Mouse (Mus musculus) monocyte, adult 2 months (primary cell): ENCODE results near the gene Tcf23.

Experiments used
- DNase-seq, 2 experiments: peaks; one replicate each; pipeline ENCODE4 v3.0.0; 2022; ENCODE audit warnings: low spot score in 2 of 2, low read depth in 1 of 2

Gene Tcf23

DNA sequence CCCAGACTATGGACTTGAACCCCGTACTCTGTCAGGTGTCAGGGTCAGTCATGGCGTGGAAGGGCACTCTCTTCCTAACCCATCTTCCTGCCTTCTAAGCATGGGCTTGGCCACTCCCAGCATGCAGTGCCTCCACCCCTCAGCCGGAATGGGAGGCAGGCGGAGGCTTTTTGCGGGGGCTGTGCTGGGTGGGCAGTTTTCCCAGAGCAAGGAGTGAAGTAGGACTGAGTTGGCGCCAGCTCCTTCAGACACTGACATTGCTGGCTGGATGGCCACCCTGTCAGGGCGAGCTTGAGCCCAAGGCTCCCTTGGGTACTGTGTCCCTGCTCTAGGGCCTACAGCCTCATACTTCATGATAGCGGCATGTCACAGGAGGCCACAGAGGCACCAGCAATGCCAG lies at the start of gene Tcf23:
Gene Tcf23, plus strand, starts transcription at position 247 of the 400 bp plus-strand sequence.
- no peak for DNase-seq

DNA sequence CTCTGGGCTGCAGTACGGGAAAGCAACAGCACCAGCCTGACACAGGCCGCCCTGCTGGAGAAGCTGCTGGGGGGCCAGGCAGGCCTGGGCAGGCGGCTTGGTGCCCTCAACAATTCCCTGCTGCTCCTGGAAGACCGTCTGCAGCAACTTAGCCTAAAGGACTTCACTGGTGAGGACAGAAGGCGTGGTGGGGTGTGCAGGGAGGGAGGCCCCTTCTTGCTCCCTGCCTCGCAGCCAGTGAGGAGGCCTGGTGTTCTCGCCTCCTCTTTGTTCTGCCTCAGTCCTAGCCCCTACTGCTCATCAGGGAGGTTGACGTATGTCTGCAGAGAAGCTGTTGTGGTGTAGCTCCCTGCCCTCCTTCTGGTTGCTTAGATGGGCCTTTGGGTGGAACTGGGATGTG lies 49.8 kb upstream of the Tcf23 start:
- no peak for DNase-seq

DNA sequence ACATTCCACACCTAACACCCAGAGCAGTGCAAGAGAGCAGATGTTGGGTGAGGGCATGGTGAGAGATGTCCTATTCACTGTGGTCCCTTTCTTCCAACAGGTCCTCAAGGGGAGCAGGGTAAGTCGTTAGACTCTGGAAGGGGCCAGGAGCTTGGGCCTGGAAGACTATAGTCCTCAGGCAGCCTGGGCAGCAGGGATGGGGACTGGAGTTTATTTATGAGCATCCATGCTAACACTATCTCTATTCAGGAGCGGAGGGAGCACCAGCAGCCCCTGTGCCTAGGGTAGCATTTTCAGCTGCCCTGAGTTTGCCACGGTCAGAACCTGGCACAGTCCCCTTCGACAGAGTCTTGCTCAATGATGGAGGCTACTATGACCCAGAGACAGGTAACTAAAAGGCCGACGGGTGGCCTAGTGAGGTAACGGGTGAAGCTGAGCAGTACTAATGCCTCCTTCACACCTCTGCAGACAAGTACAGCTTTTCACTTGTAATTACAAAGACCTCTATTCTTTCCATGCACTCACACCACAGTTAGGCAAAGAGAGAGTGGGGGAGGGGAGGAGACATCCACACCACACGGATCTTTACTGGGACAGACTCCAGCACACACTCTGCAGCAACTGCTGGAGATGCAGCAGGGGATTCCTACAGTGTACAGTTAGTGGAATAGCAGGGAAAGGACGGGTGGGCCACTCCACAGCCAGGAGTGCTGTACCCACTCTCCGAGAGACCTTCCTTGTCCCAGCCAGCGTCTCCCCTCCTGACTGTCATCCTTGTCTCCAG lies 48.4 kb upstream of the Tcf23 start:
- no peak for DNase-seq

DNA sequence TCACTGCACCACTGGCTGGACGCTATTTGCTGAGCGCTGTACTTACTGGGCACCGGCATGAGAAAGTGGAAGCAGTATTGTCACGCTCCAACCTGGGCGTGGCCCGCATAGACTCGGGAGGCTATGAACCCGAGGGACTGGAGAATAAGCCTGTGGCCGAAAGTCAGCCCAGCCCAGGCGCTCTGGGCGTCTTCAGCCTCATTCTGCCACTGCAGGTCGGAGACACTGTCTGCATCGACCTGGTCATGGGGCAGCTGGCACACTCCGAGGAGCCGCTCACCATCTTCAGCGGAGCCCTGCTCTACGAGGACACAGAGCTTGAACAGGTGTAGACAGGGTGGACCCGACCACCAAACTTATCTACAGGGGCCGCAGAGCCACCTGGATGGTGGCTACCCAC lies 47.8 kb upstream of the Tcf23 start:
- peak in 1 of 2 experiments; percentile 51 for DNase-seq

DNA sequence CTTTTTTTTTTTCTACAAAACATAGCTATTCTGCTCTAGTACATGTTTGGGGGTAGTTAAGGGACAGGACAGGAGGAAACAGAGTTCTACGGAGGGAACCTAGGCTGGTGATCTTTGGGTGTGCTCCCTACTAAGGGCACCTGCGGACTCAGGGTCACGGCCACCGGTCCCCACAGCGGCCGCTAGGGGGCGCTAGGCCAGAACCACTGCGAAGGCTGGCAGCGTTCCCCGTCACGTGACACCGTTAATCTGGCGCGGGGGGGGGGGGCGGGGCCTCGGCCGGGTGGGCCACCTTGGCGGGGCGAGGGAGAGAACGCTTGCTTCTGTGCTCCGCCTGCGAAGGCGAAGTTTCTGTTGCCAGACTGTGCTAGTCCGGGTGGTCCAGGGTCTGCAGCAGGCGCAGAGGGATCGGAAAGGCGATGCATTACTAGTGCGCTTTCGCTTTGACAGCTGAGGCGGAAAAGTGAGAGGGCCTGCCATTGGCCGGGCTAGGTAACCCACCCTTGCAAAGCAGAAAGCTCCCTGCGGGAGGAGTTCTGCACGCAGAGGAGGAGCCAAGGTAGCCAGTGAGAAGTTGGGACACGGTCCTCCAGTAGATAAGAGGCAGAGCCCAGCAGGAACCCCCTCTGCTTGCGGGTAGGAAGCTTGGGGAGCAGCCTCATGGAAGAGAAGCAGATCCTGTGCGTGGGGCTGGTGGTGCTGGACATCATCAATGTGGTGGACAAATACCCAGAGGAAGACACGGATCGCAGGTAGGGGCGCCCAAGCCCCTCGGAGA lies 47.0 kb upstream of the Tcf23 start, which contains the start of gene Khk:
Gene Khk, plus strand, starts transcription at position 176 of the 778 bp plus-strand sequence.
- peak; percentile 62 to 83 for DNase-seq

DNA sequence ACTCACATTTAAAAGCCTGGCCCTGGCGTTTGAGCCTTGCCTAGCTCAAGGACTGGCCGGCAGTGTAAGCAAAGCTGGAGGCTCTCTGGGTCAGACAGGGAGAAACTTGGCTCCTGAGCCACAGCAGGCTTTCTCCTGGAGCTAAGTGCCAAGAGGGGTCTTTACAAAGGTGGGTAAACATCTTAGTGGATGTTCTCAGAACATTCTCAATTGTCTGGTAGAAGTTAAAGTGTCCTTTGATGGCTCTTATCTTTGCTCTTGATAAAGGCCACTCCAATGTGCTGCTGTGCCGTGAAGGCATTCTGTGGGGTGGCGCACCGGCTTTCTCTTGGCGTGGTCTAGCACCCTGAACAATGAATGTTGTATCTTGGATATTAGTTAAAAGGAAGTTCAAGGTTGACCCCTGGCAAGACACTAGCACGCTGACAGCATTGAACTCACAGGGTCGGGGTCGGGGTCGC lies 45.9 kb upstream of the Tcf23 start:
- no peak for DNase-seq

DNA sequence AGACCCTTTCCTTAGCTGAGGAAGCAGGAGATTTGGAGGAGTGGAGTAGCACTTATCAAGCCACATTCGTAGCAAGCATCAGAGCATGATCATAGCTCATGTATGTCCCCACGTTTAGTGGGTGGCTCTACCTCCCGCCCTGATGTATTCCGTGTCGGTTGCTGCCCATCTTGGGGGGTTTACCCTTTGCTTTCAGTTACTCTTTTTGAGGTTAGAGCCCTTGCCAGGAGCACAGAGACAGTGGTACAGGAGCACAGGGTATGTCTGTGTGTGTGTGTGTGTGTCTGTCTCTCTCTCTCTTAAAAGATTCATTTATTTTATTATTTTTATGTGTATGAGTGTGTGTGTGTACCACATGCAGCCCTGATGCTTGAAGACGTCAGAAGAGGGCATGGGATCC lies 45.3 kb upstream of the Tcf23 start:
- no peak for DNase-seq

DNA sequence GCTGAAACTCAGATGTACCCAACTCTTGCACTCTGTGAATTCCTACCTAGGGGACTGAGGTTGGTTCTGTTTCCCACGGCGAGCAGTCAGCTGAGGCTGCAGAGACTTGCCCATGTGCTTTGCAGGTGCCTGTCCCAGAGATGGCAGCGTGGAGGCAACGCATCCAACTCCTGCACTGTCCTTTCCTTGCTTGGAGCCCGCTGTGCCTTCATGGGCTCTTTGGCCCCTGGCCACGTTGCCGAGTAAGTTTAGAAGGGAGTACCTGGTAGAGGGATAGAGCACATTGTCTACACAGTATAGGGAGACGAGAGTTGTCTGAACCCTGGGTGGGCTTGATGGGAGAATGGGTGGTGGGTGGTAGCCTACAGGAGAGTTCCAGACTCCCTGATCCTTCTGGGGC lies 43.8 kb upstream of the Tcf23 start:
- DNase-seq: no peak

DNA sequence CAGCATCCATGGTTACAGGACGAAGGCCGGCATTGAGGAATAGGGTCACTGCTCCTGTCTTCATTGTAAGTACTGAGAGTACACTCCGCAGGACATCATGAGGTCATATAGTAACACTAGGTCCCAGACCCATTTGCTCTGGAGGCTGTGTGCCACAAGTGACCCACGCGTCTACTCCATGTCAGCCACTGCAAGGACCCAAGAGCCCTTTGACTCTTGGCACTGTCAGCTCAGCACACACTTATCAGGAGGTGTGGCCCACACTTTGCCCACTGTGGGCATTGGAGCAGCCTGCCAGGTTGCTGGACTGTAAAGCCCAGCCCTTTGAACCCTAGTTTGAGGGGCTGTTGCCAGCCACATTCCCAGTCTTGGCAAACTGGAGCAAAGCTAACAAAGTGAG lies 43.2 kb upstream of the Tcf23 start:
- no peak for DNase-seq

DNA sequence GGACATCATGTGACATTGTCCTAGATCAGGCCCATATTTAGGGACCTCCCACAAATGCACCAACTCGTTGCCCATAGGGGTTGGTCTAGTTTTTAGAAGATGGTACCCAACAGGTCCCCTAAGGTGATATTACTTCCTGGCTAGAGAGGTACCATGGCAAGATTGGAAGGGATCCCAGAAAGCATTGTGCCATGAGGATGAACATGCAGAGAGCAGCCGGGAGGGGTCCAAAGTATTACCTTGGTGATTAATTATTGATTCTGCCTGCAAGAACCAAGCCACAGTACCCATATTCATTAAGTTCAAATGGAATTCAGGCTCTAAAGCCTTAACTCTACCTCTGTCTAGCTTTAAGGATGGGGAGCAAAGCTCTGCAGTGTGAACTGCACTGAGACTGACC lies 42.4 kb upstream of the Tcf23 start:
- DNase-seq: no peak

DNA sequence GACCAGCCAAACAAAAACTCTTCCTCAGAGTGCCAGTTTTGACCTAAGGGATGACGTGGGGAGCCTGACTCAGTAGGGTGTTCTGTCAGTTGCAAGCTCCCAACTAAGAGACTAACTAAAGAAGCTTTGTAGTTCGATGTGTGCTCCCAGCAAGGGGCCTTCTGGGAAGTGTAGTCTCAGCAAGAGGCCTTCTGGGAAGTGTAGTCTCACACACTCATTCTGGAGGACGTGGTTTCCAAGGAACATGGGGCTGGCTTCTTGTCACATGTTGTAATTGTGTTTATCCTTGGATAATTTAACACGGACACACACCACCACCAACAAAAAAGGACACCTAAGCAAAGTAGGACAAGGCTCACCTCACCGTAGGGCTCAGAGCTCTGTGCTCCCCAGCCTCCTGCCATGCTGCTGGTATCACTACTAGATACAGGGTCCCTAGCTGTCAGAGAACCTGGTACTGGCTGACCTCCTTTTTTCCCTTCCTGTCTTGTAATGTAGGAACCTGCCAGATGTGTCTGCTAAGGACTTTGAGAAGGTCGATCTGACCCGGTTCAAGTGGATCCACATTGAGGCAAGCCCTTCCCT lies 40.4 kb upstream of the Tcf23 start:
- DNase-seq: no peak

DNA sequence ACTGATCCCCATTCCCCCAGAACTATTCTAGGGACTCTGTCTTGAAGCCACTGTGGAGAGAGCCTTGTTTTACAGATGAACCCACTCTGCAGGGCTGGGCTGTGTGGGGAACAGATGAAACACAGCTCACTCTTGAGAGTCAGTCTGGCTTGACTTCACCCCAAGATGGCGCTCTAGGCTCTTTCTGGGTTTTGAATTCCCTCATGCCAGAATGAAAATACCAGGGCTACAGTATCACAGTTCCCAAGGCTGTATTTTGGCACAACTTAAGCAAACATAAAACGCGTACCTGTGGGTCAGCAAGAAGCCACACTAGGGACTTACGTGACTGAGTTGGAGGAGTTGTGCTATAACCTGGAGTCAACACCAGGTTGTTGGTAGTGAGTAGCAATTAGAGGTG lies 38.3 kb upstream of the Tcf23 start:
- peak in 1 of 2 experiments; percentile 29 for DNase-seq

DNA sequence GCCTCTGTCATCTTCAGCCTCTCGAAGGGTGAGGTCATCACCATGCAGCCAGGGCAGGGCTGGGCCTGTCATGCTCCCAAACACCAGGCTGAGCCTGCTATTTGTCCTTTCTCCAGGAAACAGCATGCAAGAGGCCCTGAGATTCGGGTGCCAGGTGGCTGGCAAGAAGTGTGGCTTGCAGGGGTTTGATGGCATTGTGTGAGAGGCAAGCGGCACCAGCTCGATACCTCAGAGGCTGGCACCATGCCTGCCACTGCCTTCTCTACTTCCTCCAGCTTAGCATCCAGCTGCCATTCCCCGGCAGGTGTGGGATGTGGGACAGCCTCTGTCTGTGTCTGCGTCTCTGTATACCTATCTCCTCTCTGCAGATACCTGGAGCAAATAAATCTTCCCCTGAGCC lies 37.6 kb upstream of the Tcf23 start:
- DNase-seq: no peak

DNA sequence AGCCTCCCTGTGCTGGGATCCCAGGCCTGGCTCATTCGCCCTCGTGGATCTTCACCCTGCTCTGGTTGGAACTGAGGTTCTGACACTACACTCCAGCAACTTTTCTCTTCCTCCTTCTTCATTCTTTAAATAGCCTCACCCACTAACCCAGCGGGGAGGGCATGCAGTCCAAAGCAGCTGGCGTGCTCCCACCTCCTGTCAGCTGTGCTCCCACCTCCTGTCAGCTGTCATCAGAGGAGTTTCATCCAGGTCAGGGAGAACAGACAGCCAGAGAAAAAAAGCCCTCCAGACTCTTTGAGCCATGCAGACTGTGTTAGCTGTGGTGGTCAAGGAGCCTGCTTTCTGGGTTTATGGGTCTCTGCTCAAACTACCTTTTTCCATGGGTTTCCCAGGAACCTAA lies 37.1 kb upstream of the Tcf23 start:
- no peak for DNase-seq

DNA sequence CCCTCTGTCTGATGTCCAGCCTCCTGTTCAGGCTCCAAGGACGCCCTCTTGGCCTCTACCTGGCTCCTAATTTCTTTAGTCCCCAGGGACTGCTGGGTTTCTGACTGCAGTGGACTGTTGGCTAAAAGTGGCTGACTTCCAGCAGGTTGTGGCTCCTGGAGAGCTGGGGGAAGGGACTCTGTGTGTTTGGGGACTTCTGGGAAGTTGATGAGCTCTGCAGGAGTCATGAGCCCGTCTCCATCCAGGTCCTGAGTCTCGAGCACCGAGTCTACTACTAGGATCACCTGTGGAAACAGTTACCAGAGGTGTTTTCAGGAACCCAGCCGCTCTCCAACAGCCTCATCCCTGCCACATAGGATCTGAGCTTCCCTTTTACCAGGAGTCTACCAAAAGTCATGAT lies 34.8 kb upstream of the Tcf23 start:
- no peak for DNase-seq

DNA sequence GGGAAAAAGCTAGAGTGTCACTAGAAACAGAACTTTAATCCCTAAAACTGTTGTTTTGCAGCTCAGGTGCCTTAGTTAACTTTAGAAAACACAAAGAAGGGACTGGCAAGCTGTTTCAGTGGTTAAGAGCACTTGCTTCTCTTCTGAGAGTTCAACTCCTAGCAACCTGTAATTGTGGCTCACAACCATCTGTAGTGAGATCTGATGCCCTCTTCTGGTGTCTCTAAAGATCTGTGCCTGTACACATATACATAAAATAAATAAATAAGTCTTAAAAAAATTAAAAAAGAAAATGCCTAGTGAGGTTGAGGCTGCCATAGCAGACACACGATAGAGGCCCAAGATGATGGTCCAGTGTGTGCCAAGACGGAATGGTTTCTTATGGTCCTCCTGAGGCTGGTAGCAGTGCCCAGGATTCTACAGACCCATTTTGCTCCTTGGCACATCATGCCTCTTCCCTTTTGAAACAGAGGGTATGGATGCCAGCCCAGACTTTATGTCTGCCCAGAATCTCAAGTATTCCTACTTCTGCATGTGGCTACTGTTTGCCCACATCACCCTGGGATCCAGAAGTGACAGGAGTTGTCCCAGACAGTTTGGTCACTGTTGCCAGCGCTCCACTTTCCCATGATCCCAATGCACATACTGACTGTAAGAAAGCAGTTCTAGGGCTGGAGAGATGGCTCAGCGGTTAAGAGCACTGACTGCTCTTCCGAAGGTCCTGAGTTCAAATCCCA lies 33.6 kb upstream of the Tcf23 start:
- DNase-seq: no peak

DNA sequence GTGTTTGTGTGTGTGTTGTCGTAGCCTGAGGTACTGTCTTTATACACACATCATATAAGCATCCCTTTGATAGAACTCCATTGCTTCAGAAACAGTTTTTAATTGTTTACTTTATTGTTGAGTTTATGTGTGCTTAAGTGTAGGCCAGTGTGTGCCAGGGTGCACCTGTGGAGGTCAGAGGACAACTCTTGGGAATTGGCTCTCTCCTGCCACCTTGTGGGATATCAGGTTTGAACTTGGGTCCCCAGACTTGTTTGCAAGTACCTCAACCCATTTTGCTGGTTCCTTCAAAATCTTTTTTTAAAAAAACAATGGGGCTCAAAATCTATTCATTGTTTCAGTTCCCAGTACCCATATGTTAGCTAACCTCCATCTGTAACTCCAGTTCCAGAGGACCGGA lies 25.5 kb upstream of the Tcf23 start:
- DNase-seq: no peak

DNA sequence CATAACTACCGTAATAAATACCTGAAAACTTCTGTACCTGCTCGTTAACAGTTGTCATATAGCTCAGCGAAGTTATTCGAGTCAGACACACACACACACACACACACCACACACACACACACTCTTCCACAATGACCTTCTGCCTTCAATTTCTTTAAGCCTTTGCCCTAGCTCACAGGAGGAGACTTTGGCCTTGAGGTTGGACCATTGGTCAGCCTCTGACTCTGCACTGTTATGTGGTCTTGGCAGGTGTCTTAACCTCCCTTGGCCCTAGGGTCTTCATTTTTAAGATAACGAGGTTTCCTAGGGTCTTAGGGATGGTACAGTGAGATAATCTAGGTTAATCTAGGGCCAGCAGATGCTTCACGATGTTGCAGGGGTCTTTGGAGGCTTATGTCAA lies 24.1 kb upstream of the Tcf23 start:
- DNase-seq: no peak

DNA sequence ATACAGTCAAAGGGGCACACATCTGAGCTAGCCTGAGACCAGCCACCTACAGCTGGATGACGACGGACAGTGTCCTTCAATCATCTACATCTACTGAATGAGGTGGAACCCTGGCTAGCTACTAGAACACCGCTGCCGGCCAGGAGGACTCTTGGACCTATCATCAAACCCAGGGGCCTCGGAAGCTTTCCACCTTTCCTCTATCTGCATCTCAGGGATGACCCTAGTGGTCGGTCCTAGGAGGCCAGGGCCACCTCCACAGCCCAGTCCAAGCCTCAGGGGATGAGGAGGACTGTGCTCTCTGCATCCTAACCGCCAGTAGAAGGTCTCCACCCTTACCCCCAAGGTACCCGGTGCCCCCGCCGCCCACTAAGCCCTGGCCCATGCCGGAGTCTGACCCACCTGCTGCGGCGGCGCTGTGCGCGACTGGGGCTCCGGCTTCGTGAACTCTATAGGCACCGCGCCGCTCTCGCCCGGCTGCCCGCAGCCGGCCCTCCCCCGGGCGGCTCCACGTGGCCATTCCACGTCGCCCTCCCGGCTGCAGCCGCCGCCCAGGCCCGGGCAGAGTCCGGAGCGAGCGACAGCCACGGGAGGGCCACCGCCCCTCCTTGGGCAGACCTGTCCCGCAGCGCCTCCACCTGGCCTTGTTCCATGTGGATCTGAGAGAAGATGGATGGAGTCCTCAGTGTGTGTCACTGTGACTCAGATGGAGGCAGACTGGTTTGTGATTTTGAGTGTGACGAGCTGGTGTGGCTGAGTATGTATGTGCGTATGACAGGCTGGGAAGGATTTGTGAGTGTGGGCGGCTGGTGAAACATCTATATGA lies 23.3 kb upstream of the Tcf23 start, which contains the start of gene Cgref1:
Gene Cgref1, minus strand, starts transcription at position 636 of the 826 bp plus-strand sequence.
- DNase-seq: no peak

DNA sequence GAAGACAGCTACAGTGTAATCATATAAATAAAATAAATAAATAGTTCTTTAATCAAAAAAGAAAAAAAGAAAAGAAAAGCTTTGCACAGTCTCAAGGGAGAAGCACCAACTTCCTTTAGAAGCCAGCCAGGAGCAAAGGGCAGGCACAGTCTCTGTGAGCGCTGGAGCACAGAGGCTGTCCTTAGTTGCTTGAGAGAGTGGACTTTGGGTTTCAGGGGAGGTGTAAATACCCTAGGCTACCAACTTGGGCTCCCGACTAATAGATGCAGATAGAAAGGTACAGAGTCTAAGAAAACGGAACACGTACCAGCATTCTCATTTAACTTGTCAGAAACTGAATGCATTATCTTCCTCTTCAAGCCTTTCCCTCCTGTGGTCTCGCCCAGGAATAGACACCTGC lies 19.8 kb upstream of the Tcf23 start:
- DNase-seq: no peak
